Mouse (Mus musculus) inflammation-experienced regulatory T-cells (primary cell): ENCODE results near the gene Ppt2. TPM values are rescaled to one million over a fixed set of nuclear protein-coding genes. Genes with fewer than 3 reads are reported as not detected.

Experiments used
- polyA plus RNA-seq, 2 experiments: library from polyadenylated mRNA; unstranded; fragments of 100-300 nt; shearing (Covaris generic); gene quantifications; one replicate each; pipeline ENCODE4 v1.2.1; 2017

The Ppt2 gene
- 10 to 100 TPM; 19.9 to 26.0 TPM for polyA plus RNA-seq

DNA sequence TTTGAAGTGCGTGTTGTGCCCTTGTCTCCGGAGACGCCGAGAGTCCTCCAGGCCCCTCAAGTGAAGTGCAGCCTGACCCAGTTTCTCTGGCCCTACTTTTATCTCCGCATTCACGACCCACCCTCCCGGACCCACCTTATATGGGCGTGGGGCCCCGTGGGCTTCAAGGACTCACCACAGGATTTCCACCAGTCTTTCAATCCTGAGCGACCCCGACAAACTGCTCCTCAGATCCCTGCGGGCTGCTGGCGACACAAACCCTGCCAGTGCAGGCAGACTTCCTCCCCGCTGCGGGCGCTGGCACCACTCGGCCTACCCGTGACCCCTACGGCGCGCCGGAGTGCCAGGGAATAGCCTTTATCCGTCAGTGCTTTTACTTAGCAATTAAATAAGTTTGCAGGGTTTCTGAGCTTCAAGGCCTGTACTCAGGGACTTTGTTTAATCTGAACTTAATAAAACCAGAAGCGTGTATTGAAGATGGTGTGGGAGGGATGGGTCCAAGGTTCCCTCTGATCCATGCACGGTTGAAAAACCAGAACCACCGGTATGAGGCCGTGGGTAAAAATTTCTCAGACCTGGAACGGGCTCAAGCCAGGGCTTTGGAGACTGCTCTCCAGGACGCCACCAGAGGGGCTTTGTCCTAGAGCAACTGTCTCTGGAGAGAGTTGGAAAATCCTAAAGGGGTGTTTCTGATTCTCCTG, at the start of gene Ppt2:
Ppt2 (minus strand) TSS at position 568 of the 701 bp plus-strand sequence.

DNA sequence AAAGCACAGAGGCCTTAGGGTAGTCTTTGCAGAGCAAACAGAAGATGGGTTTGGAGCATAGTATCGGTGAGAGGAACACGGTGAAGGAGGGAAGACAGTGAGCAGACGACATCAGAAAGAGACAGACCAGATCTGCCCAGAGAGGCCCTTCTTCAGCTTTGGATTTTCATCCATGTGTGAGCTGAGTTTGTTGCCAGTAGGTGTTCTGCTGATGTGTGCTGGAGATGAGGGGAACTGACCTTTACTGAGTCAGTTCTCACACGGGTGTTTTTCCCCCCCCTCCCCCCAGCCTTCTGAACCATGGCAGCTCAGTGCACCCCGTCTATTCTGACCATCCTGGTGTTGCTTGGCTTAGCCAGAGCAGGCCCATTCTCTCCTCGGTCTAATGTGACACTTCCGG, 41.9 kb upstream of the Ppt2 start, which contains the start of gene Tnxb:
Tnxb (plus strand) TSS at position 301 of the 400 bp plus-strand sequence.

DNA sequence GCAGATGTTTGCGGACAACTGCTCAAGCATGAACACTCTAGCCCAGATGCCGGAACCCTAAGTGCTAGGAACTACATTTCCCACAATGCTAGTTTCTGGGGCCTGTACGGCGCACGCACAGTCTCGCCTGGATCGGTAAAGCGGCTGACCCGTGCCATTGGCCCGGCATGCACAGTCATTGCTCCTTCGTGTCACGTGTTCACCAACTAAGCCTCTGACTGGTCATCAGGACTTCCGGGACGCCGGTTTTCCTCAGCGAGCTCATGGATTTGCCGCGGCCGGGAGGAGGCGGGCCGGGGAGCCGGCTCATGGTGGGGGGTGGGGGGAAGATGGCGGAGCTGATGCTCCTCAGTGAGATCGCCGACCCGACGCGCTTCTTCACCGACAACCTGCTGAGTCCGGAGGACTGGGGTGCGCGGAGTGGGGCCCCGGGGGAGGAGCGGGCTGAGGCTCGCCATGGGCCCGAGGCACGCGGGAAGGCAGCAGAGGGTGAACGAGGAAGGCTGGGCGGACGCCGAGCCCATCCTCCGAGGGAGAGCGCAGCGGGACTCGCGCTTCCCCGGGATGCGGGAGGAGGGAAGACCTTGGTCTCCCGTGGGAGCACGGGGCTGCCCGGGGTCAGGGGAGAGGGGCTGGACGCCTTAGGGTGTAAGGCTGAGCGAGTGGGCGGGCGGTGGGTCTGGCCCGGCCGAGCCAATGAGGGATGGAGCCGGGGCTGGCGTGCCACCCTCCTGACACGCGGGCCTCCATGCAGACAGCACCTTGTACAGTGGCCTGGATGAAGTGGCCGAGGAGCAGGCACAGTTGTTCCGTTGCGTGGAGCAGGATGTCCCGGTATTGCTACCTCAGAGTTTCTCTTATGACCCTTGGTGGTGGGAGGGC, 18.8 kb upstream of the Ppt2 start, which contains the start of gene Atf6b:
Atf6b (plus strand) TSS at position 241 of the 882 bp plus-strand sequence.

GRCm38 (mm10) chr17:34644608-34645007, 16.3 kb upstream of the Ppt2 start, which contains the start of gene Fkbpl:
Gene Fkbpl, plus strand, starts transcription at chr17:34644764.

GRCm38 (mm10) chr17:34629221-34629751, 976 bp upstream of the Ppt2 start, which contains the start of gene Prrt1:
Gene Prrt1, plus strand, starts transcription at chr17:34629533.

DNA sequence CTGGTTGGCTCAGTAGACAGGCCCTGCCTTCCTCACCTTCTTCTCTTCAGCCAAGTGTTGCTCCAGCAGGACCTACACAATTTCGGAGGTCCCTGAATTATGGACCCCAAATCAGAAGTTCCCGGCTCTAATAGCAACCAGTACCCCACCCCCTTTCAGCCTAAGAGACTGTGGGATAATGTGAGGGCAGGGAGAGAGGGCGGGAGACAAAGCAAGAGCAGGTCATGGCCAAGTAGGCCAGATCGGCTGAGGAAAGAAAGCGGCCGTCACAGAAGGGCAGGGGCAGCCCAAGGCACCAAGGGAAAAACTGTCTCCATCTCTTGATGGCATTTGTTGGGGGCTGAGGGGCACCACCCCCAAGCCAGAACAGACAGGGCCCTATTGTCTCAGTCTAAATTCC, 12.4 kb downstream of the Ppt2 start, which contains the start of gene Egfl8:
Egfl8 (minus strand) TSS at position 101 of the 400 bp plus-strand sequence.

DNA sequence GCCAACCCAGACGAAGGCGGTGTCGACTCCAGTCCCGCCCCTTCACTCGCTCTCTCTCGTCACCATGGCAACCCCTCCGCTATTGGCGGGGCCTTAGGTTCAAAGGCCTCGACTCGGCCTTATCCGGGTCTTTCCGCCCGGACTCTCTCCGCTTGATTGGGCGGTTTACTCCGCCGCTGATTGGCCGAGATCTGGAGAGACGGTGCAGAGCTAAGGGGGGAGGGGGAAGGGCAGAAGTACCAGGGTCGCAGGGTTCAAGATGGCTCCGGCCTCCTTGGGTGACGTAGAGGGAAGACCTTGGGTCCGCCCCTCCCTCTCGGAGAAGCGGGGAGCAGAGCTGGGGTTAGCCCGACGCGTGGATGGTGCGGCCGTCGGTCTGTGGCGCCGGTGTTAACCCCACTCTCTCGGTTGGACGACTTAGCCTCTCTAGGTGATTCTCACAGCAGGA, 24.2 kb downstream of the Ppt2 start, which contains the start of gene Agpat1:
Agpat1 (plus strand) TSS at position 202 of the 448 bp plus-strand sequence.

DNA sequence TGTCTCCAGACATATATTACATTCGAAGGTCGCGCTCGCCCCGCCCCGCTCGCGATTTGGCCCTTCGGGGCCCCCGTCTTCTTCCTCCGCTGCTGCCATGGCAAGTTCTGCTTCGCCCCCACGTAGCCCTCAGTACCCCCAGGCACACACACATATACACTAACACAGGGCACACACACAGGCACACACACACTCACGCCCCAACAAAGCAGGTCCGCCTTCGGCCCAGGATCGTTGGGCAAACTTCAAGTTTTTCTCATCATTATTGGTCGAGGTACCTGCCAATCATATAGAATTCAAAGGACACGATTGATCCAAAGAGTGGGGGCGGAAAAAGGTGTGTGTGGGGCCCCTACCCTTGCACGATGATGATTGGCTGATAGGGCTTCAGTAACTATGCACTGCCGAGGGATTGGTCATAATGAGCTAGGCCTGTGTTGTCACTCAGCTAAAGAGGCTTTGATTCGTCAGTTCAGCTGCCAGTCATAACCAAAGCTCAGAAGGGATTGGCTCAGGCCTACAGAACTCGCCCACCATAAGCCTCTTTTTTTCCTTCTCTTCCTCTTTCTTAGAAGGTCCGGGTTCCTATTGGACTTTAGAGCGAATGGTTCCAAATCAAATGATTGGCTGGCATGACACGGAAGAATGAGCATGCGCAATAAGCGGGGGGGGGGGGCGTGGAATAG, 24.8 kb downstream of the Ppt2 start, which contains the start of gene Rnf5:
Rnf5 (minus strand) TSS at position 316 of the 686 bp plus-strand sequence.

DNA sequence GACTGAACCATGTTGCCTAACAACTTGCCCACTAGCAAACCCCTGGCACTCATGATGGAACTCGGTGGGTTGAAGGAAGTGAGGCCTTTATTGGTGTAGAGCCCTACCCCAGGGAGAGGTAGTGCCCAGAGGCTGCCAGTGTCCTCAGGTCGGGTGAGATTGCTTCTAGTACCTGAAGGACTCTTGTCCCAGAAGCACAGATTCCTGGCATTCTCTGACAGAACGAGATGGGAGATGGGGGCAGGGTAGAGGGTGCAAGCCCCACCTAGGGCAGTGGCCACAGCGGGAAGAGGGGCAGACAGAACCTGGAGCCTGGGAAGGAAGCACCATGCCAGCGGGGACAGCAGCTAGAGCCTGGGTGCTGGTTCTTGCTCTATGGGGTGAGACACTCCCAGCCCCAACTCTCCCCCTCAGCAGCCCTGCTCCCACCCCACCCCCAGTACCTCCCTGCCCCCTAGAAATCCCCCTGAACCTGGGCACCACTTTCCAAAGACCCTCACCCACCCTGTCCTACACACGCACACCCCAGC, 30.7 kb downstream of the Ppt2 start, which contains the start of gene Ager:
Ager (plus strand) TSS at position 297 of the 530 bp plus-strand sequence.

DNA sequence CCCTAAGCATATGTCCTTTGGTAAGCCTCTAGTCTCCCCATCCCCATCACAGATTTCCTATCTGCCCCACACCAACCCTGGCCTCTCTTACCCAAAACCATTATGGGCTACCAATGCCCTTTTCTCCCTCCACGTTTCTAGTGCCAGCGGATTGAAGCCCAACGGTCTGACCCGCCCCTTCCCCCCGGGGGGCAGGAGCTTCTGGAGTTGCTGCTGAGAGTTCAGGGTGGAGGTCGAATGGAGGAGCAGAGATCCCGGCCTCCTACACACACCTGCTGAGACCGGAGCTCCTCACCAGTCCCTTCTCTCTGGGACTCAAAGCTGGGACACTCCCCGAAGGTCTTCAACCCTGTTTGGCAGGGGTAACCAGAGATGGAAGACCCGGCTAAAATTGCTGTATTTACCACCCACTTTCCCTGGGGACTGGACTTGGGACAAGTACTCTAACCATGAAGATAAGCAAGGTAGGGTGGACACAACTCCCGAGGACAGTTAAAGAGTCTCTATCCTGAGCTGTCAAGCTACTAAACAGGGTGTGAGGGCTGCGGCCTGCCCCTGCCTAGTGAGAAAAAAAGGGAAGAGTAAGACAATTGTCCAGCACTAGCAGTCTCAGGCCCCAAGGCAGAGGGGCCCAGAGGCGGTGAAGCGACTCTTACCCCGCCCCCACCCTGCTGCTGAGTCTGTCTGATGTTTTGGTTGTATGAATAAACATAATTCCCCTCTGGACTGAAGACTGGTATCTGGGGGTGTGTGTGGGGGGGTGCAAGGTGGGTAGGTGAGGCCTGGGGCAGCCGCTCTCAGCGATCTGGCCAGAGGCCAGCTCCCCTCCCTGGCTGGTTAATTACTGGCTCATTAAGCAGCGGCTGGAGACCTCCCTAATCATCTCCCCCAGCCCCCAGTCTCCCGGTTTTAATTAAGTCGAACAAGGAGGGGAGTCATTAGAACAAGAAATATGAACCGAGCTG, 37.0 kb downstream of the Ppt2 start, which contains the start of gene Pbx2:
Pbx2 (plus strand) TSS at position 238 of the 965 bp plus-strand sequence.

GRCm38 (mm10) chr17:34589681-34590101, 38.6 kb downstream of the Ppt2 start, which contains the start of gene Gpsm3:
Gene Gpsm3, plus strand, starts transcription at chr17:34589806.

Other genes starting within 250 kb of the Ppt2 start
- 1 to 10 TPM in 1 of 2 experiments, under 1 TPM in 1; 0.71 to 1.6 TPM for gene BC051142, start 229.7 kb downstream of the Ppt2 start, polyA plus RNA-seq
- under 1 TPM in 1 of 2 experiments, not detected in 1; 0.99 TPM for gene Btnl4, start 151.2 kb downstream of the Ppt2 start, polyA plus RNA-seq
- gene Btnl6, start 111.2 kb downstream of the Ppt2 start, polyA plus RNA-seq: under 1 TPM in 1 of 2 experiments, not detected in 1; 0.22 TPM
- 1 to 10 TPM in 1 of 2 experiments, under 1 TPM in 1; 0.71 to 1.5 TPM for gene Notch4, start 64.2 kb downstream of the Ppt2 start, polyA plus RNA-seq
- 100 to 1,000 TPM; 242 to 367 TPM for gene Gpsm3, start 38.7 kb downstream of the Ppt2 start, polyA plus RNA-seq
- 10 to 100 TPM; 15.0 to 18.2 TPM for gene Pbx2, start 37.2 kb downstream of the Ppt2 start, polyA plus RNA-seq
- gene Ager, start 30.6 kb downstream of the Ppt2 start, polyA plus RNA-seq: 1 to 10 TPM; 1.3 to 3.4 TPM
- 100 to 1,000 TPM in 1 of 2 experiments, 10 to 100 TPM in 1; 91.5 to 117 TPM for gene Rnf5, start 24.8 kb downstream of the Ppt2 start, polyA plus RNA-seq
- 10 to 100 TPM; 21.3 to 25.3 TPM for gene Agpat1, start 24.2 kb downstream of the Ppt2 start, polyA plus RNA-seq
- gene Egfl8, start 12.5 kb downstream of the Ppt2 start, polyA plus RNA-seq: 1 to 10 TPM in 1 of 2 experiments, under 1 TPM in 1; 0.44 to 3.0 TPM
- 1 to 10 TPM; 6.5 to 8.5 TPM for gene Prrt1, start 1.0 kb upstream of the Ppt2 start, polyA plus RNA-seq
- 1 to 10 TPM; 3.7 to 7.1 TPM for gene Fkbpl, start 16.3 kb upstream of the Ppt2 start, polyA plus RNA-seq
- gene Atf6b, start 18.6 kb upstream of the Ppt2 start, polyA plus RNA-seq: 10 to 100 TPM; 69.7 to 80.4 TPM
- under 1 TPM in 1 of 2 experiments, not detected in 1; 0.09 TPM for gene Tnxb, start 42.0 kb upstream of the Ppt2 start, polyA plus RNA-seq
- gene C4b, start 115.4 kb upstream of the Ppt2 start, polyA plus RNA-seq: 1 to 10 TPM in 1 of 2 experiments, under 1 TPM in 1; 0.16 to 4.8 TPM
- not detected for gene Cyp21a1, start 176.1 kb upstream of the Ppt2 start, polyA plus RNA-seq
- gene Stk19, start 208.4 kb upstream of the Ppt2 start, polyA plus RNA-seq: 10 to 100 TPM; 29.4 to 36.0 TPM
- gene Dxo, start 208.5 kb upstream of the Ppt2 start, polyA plus RNA-seq: 10 to 100 TPM; 63.2 to 66.7 TPM
- gene Skiv2l, start 221.7 kb upstream of the Ppt2 start, polyA plus RNA-seq: 100 to 1,000 TPM; 103 to 142 TPM
- 10 to 100 TPM; 48.2 to 64.7 TPM for gene Nelfe, start 221.9 kb upstream of the Ppt2 start, polyA plus RNA-seq
- under 1 TPM; 0.40 to 0.65 TPM for gene Cfb, start 234.0 kb upstream of the Ppt2 start, polyA plus RNA-seq